Mouse (Mus musculus): ENCODE data around the gene Pard3b.

Pard3b gene

GRCm38 (mm10) chr1:62085995-62086394, 447.4 kb downstream of the Pard3b start:
- DNase-seq (ENCODE audit: low spot score), result no peak

GRCm38 (mm10) chr1:62087464-62087863, 448.8 kb downstream of the Pard3b start:
- no peak for DNase-seq (ENCODE audit: low spot score)

GRCm38 (mm10) chr1:62094885-62095284, 456.3 kb downstream of the Pard3b start:
- DNase-seq (ENCODE audit: low spot score), result no peak

GRCm38 (mm10) chr1:62122426-62122825, 483.8 kb downstream of the Pard3b start:
- DNase-seq (ENCODE audit: low spot score), result no peak

- DNase-seq (ENCODE audit: low spot score), result no peak
Observed at GRCm38 (mm10) chr1:62129186-62129585, 490.6 kb downstream of the Pard3b start.

GRCm38 (mm10) chr1:62148134-62148533, 509.5 kb downstream of the Pard3b start:
- no peak for DNase-seq (ENCODE audit: low spot score)

GRCm38 (mm10) chr1:62148786-62149185, 510.2 kb downstream of the Pard3b start:
- DNase-seq (ENCODE audit: low spot score), result no peak

GRCm38 (mm10) chr1:62155970-62156369, 517.3 kb downstream of the Pard3b start:
- DNase-seq (ENCODE audit: low spot score), result no peak

- no peak for DNase-seq (ENCODE audit: low spot score)
Observed at GRCm38 (mm10) chr1:62159592-62159991, 521.0 kb downstream of the Pard3b start.

GRCm38 (mm10) chr1:62175013-62175640, 536.5 kb downstream of the Pard3b start:
- DNase-seq (ENCODE audit: low spot score), result no peak

GRCm38 (mm10) chr1:62181638-62182037, 543.0 kb downstream of the Pard3b start:
- DNase-seq (ENCODE audit: low spot score), result peak; percentile 10

GRCm38 (mm10) chr1:62182634-62183033, 544.0 kb downstream of the Pard3b start:
- no peak for DNase-seq (ENCODE audit: low spot score)

- no peak for DNase-seq (ENCODE audit: low spot score)
Observed at GRCm38 (mm10) chr1:62190786-62191185, 552.2 kb downstream of the Pard3b start.

GRCm38 (mm10) chr1:62197515-62197914, 558.9 kb downstream of the Pard3b start:
- DNase-seq (ENCODE audit: low spot score), result no peak

GRCm38 (mm10) chr1:62200919-62201318, 562.3 kb downstream of the Pard3b start:
- no peak for DNase-seq (ENCODE audit: low spot score)

- DNase-seq (ENCODE audit: low spot score), result no peak
Observed at GRCm38 (mm10) chr1:62201686-62202257, 563.1 kb downstream of the Pard3b start.

GRCm38 (mm10) chr1:62213285-62213684, 574.7 kb downstream of the Pard3b start:
- no peak for DNase-seq (ENCODE audit: low spot score)

GRCm38 (mm10) chr1:62215842-62216241, 577.2 kb downstream of the Pard3b start:
- DNase-seq (ENCODE audit: low spot score), result no peak

- DNase-seq (ENCODE audit: low spot score), result no peak
Observed at GRCm38 (mm10) chr1:62216568-62216967, 577.9 kb downstream of the Pard3b start.

GRCm38 (mm10) chr1:62229129-62229528, 590.5 kb downstream of the Pard3b start:
- DNase-seq (ENCODE audit: low spot score), result no peak

- DNase-seq (ENCODE audit: low spot score), result no peak
Observed at GRCm38 (mm10) chr1:62234039-62234438, 595.4 kb downstream of the Pard3b start.

- no peak for DNase-seq (ENCODE audit: low spot score)
Observed at GRCm38 (mm10) chr1:62235121-62235520, 596.5 kb downstream of the Pard3b start.

GRCm38 (mm10) chr1:62244191-62244984, 605.8 kb downstream of the Pard3b start:
- DNase-seq (ENCODE audit: low spot score), result no peak
